In the genomic region with DNA sequence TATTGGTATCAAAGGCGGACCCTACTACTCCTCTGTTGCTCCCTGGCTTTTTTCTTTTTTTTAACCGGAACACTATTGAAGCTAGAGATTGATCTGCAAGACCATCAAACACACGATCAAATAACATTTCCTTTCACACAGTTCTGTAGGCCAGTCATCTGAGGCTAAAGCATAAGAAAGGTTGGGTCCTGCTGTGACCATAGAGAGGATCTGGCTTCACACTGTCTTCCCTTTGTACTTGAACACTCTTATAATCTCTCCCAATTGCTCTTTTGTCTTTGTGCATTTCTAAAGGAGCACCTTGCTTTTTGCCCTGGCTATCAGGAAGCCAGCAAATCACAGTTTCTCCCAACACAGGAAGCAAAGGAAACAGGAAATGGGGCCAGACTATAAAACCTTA, we compare ENCODE assay signal across 24 mouse cellular contexts.
"Had no signal": no experiment of that assay in that cellular context is flagged by ENCODE, and none has a peak within 500 bp of the region (broad histone marks: within the 10 kb centered on the region; RNA-seq: fewer than 3 reads in every experiment).

No protein-coding gene starts in this region.

- H3K4me1 ChIP-seq: kidney, embryonic 15.5 days had no signal

- H3K27ac ChIP-seq: kidney, embryonic 15.5 days; limb, embryonic 12.5 days; limb, embryonic 15.5 days; liver, embryonic 14.5 days; neural tube, embryonic 12.5 days; neural tube, embryonic 15.5 days; stomach, embryonic 15.5 days had no signal

- H3K4me3 ChIP-seq: kidney, embryonic 15.5 days; limb, embryonic 12.5 days; limb, embryonic 15.5 days; megakaryocyte, embryonic 14.5 days; neural tube, embryonic 12.5 days; neural tube, embryonic 15.5 days; stomach, embryonic 15.5 days had no signal

- H3K9ac ChIP-seq: kidney, embryonic 15.5 days; limb, embryonic 12.5 days; limb, embryonic 15.5 days; liver, embryonic 14.5 days; liver, postnatal 0 days; lung, embryonic 14.5 days; neural tube, embryonic 12.5 days; neural tube, embryonic 15.5 days; stomach, embryonic 15.5 days had no signal

- H3K36me3 ChIP-seq: kidney, embryonic 15.5 days; limb, embryonic 12.5 days; limb, embryonic 15.5 days; neural tube, embryonic 12.5 days; neural tube, embryonic 15.5 days; stomach, embryonic 15.5 days had no signal

- ATAC-seq: liver, postnatal 0 days; lung, postnatal 0 days had no signal

- DNase-seq: kidney, adult 11 months; kidney, adult 8-10 months; kidney, postnatal 10 days; kidney, postnatal 36 days; layer of hippocampus, postnatal 36 days; left cerebral cortex, postnatal 4 days; liver, postnatal 0 days; lung, embryonic 14.5 days; right cerebral cortex, adult 18-20 months; right cerebral cortex, postnatal 14 days; right cerebral cortex, postnatal 4 days; thymus, postnatal 14 days; thymus, postnatal 4 days had no signal

- H3K27me3 ChIP-seq: kidney, embryonic 15.5 days; limb, embryonic 12.5 days; limb, embryonic 15.5 days; neural tube, embryonic 12.5 days; neural tube, embryonic 15.5 days; stomach, embryonic 15.5 days had no signal

- H3K9me3 ChIP-seq: kidney, embryonic 15.5 days; limb, embryonic 12.5 days; limb, embryonic 15.5 days; megakaryocyte, embryonic 14.5 days; neural tube, embryonic 12.5 days; neural tube, embryonic 15.5 days; stomach, embryonic 15.5 days had no signal

- H3K4me2 ChIP-seq: kidney, embryonic 15.5 days; limb, embryonic 12.5 days; limb, embryonic 15.5 days; liver, embryonic 11.5 days; lung, embryonic 14.5 days; midbrain, embryonic 11.5 days; neural tube, embryonic 12.5 days; neural tube, embryonic 15.5 days; stomach, embryonic 15.5 days had no signal
